Mouse (Mus musculus): ENCODE measurements around the gene Rab25.

- TF ChIP-seq CTCF (IDR thresholded peaks at IDR 0.05) (no peak), POLR2A (IDR thresholded peaks at IDR 0.05; ENCODE audit: insufficient read depth, low read depth, low read length) (no peak), EP300 (IDR thresholded peaks at IDR 0.05; ENCODE audit: insufficient read depth, low read depth, low read length) (no peak)
Observed at GRCm38 (mm10) chr3:88559596-88559995, 11.5 kb upstream of the Rab25 start.

Data from heart, adult 2 months (tissue).